Mouse (Mus musculus): ENCODE results near the gene Sycp3. TPM values are rescaled to one million over a fixed set of nuclear protein-coding genes. Genes with fewer than 3 reads are reported as not detected.

Gene Sycp3
- polyA plus RNA-seq, 1 experiment from 2014 or later = not detected

GRCm38 (mm10) chr10:88492658-88493057 is 33.3 kb downstream of the Sycp3 start:
- Histone ChIP-seq H3K4me1 (ENCODE audit: control insufficient read depth, insufficient read depth, low read length) (peaks cover 21% of the 10 kb centered on the region), H3K27ac (ENCODE audit: low read depth, low read length) (no peak overlapping the region), H3K4me3 (ENCODE audit: low read length) (no peak overlapping the region), H3K4me2 (replicated peaks; ENCODE audit: low read depth, low read length) (no peak overlapping the region), H3K27me3 (ENCODE audit: control insufficient read depth, insufficient read depth, low read length) (no peaks in the 10 kb centered on the region), H3K9ac (ENCODE audit: low read depth, low read length) (no peak overlapping the region), H3K36me3 (ENCODE audit: control insufficient read depth, insufficient read depth, low read length) (no peaks in the 10 kb centered on the region; the same call in 1 of the 2 replicates), H3K9me3 (ENCODE audit: control insufficient read depth, low read length) (no peaks in the 10 kb centered on the region)
- no peak for ATAC-seq (ENCODE audit: low FRiP score, low TSS enrichment)
- 54% methylated on average over 8 of the region's 8 CpGs for WGBS

- Histone ChIP-seq H3K27me3 (ENCODE audit: control insufficient read depth, insufficient read depth, low read length) (no peaks in the 10 kb centered on the region), H3K27ac (ENCODE audit: low read depth, low read length) (no peak overlapping the region), H3K9me3 (ENCODE audit: control insufficient read depth, low read length) (no peaks in the 10 kb centered on the region), H3K4me3 (ENCODE audit: low read length) (no peak overlapping the region), H3K4me1 (ENCODE audit: control insufficient read depth, insufficient read depth, low read length) (peaks cover 21% of the 10 kb centered on the region), H3K9ac (ENCODE audit: low read depth, low read length) (no peak overlapping the region), H3K36me3 (ENCODE audit: control insufficient read depth, insufficient read depth, low read length) (no peaks in the 10 kb centered on the region; the same call in 1 of the 2 replicates), H3K4me2 (replicated peaks; ENCODE audit: low read depth, low read length) (no peak overlapping the region)
- ATAC-seq (ENCODE audit: low FRiP score, low TSS enrichment) = no peak
- 73% methylated on average over 4 of the region's 4 CpGs for WGBS
Observed at GRCm38 (mm10) chr10:88494959-88495587, 35.7 kb downstream of the Sycp3 start.

GRCm38 (mm10) chr10:88496864-88497564 is 37.6 kb downstream of the Sycp3 start:
- H3K9me3 ChIP-seq (ENCODE audit: control insufficient read depth, low read length) = no peaks in the 10 kb centered on the region
- H3K4me3 ChIP-seq (ENCODE audit: low read length) = no peak overlapping the region
- no peak overlapping the region for H3K9ac ChIP-seq (ENCODE audit: low read depth, low read length)
- peak overlapping the region; percentile 17; the same call in 1 of the 2 replicates for H3K4me2 ChIP-seq (replicated peaks; ENCODE audit: low read depth, low read length)
- peaks cover 32% of the 10 kb centered on the region for H3K4me1 ChIP-seq (ENCODE audit: control insufficient read depth, insufficient read depth, low read length)
- H3K27me3 ChIP-seq (ENCODE audit: control insufficient read depth, insufficient read depth, low read length) = no peaks in the 10 kb centered on the region
- peak; percentile 70 for ATAC-seq (ENCODE audit: low FRiP score, low TSS enrichment)
- WGBS = 17% methylated on average over 11 of the region's 11 CpGs
- H3K36me3 ChIP-seq (ENCODE audit: control insufficient read depth, insufficient read depth, low read length) = no peaks in the 10 kb centered on the region
- no peak overlapping the region for H3K27ac ChIP-seq (ENCODE audit: low read depth, low read length)

- WGBS = 76% methylated on average over 5 of the region's 5 CpGs
- H3K27me3 ChIP-seq (ENCODE audit: control insufficient read depth, insufficient read depth, low read length) = no peaks in the 10 kb centered on the region
- H3K9ac ChIP-seq (ENCODE audit: low read depth, low read length) = no peak overlapping the region
- no peaks in the 10 kb centered on the region for H3K36me3 ChIP-seq (ENCODE audit: control insufficient read depth, insufficient read depth, low read length)
- H3K4me1 ChIP-seq (ENCODE audit: control insufficient read depth, insufficient read depth, low read length) = peaks cover 35% of the 10 kb centered on the region
- H3K4me2 ChIP-seq (replicated peaks; ENCODE audit: low read depth, low read length) = no peak overlapping the region
- no peak for ATAC-seq (ENCODE audit: low FRiP score, low TSS enrichment)
- H3K27ac ChIP-seq (ENCODE audit: low read depth, low read length) = no peak overlapping the region
- H3K9me3 ChIP-seq (ENCODE audit: control insufficient read depth, low read length) = no peaks in the 10 kb centered on the region
- H3K4me3 ChIP-seq (ENCODE audit: low read length) = no peak overlapping the region
Observed at GRCm38 (mm10) chr10:88499993-88500392, 40.6 kb downstream of the Sycp3 start.

- 41% methylated on average over 10 of the region's 10 CpGs for WGBS
- Histone ChIP-seq H3K27ac (ENCODE audit: low read depth, low read length) (no peak overlapping the region; the same call in 1 of the 2 replicates), H3K4me3 (ENCODE audit: low read length) (no peak overlapping the region), H3K27me3 (ENCODE audit: control insufficient read depth, insufficient read depth, low read length) (no peaks in the 10 kb centered on the region), H3K4me1 (ENCODE audit: control insufficient read depth, insufficient read depth, low read length) (peaks cover 25% of the 10 kb centered on the region), H3K36me3 (ENCODE audit: control insufficient read depth, insufficient read depth, low read length) (no peaks in the 10 kb centered on the region), H3K9me3 (ENCODE audit: control insufficient read depth, low read length) (no peaks in the 10 kb centered on the region), H3K9ac (ENCODE audit: low read depth, low read length) (no peak overlapping the region), H3K4me2 (replicated peaks; ENCODE audit: low read depth, low read length) (peak overlapping the region; percentile 81; the same call in 1 of the 2 replicates)
- no peak for ATAC-seq (ENCODE audit: low FRiP score, low TSS enrichment)
Observed at GRCm38 (mm10) chr10:88501370-88501769, 42.0 kb downstream of the Sycp3 start.

- peak overlapping the region; percentile 75; the same call in 1 of the 2 replicates for H3K4me3 ChIP-seq (ENCODE audit: low read length)
- H3K9me3 ChIP-seq (ENCODE audit: control insufficient read depth, low read length) = no peaks in the 10 kb centered on the region
- no peak overlapping the region for H3K27ac ChIP-seq (ENCODE audit: low read depth, low read length)
- WGBS = 59% methylated on average over 13 of the region's 13 CpGs
- no peaks in the 10 kb centered on the region for H3K36me3 ChIP-seq (ENCODE audit: control insufficient read depth, insufficient read depth, low read length)
- peak overlapping the region; percentile 81 for H3K4me2 ChIP-seq (replicated peaks; ENCODE audit: low read depth, low read length)
- ATAC-seq (ENCODE audit: low FRiP score, low TSS enrichment) = no peak
- H3K4me1 ChIP-seq (ENCODE audit: control insufficient read depth, insufficient read depth, low read length) = peaks cover 19% of the 10 kb centered on the region
- no peak overlapping the region for H3K9ac ChIP-seq (ENCODE audit: low read depth, low read length)
- no peaks in the 10 kb centered on the region for H3K27me3 ChIP-seq (ENCODE audit: control insufficient read depth, insufficient read depth, low read length)
Observed at GRCm38 (mm10) chr10:88501886-88502765, 42.8 kb downstream of the Sycp3 start.

- no peak for ATAC-seq (ENCODE audit: low FRiP score, low TSS enrichment)
- no peaks in the 10 kb centered on the region for H3K36me3 ChIP-seq (ENCODE audit: control insufficient read depth, insufficient read depth, low read length)
- 43% methylated on average over 4 of the region's 4 CpGs for WGBS
- peaks cover 17% of the 10 kb centered on the region for H3K4me1 ChIP-seq (ENCODE audit: control insufficient read depth, insufficient read depth, low read length)
- H3K4me2 ChIP-seq (replicated peaks; ENCODE audit: low read depth, low read length) = peak overlapping the region; percentile 81
- no peaks in the 10 kb centered on the region for H3K9me3 ChIP-seq (ENCODE audit: control insufficient read depth, low read length)
- H3K27me3 ChIP-seq (ENCODE audit: control insufficient read depth, insufficient read depth, low read length) = no peaks in the 10 kb centered on the region
- H3K4me3 ChIP-seq (ENCODE audit: low read length) = peak overlapping the region; percentile 75
- 0 out of 2 replicates have a peak overlapping the region, but pooled peaks have one; percentile 51 for H3K27ac ChIP-seq (ENCODE audit: low read depth, low read length)
- peak overlapping the region; percentile 86 for H3K9ac ChIP-seq (ENCODE audit: low read depth, low read length)
Observed at GRCm38 (mm10) chr10:88502919-88503318, 43.5 kb downstream of the Sycp3 start.

- peak within 1 kb of the TSS; percentile 62; the same call in 1 of the 2 replicates for H3K27ac ChIP-seq (ENCODE audit: low read depth, low read length)
- WGBS = 1% methylated on average over 56 of the region's 80 CpGs
- ATAC-seq (ENCODE audit: low FRiP score, low TSS enrichment) = peak; percentile 96
Observed at GRCm38 (mm10) chr10:88503421-88504314, 44.3 kb downstream of the Sycp3 start, which contains the start of gene Chpt1. Gene Chpt1, minus strand, starts transcription at chr10:88504073.

More at GRCm38 (mm10) chr10:88503421-88504314, 44.3 kb downstream of the Sycp3 start, which contains the start of gene Chpt1:
- Histone ChIP-seq H3K36me3 (ENCODE audit: control insufficient read depth, insufficient read depth, low read length) (no peaks in the 10 kb centered on the region), H3K4me3 (ENCODE audit: low read length) (peak within 1 kb of the TSS; percentile 75), H3K4me2 (replicated peaks; ENCODE audit: low read depth, low read length) (peak within 1 kb of the TSS; percentile 81), H3K9me3 (ENCODE audit: control insufficient read depth, low read length) (no peaks in the 10 kb centered on the region), H3K27me3 (ENCODE audit: control insufficient read depth, insufficient read depth, low read length) (no peaks in the 10 kb centered on the region), H3K4me1 (ENCODE audit: control insufficient read depth, insufficient read depth, low read length) (peaks cover 17% of the 10 kb centered on the region), H3K9ac (ENCODE audit: low read depth, low read length) (peak within 1 kb of the TSS; percentile 86)
